Mouse (Mus musculus) cerebellum, adult 11 months (tissue): ENCODE data around the gene Olfr1466.

Source experiments
- DNase-seq: peaks from one replicate; pipeline ENCODE4 v3.0.0; 2022

The Olfr1466 gene

GRCm38 (mm10) chr19:13338562-13338961 lies at the start of gene Olfr1466:
Gene Olfr1466, plus strand, starts transcription at chr19:13338862.
- DNase-seq: no peak

GRCm38 (mm10) chr19:13315441-13315840 lies 23.2 kb upstream of the Olfr1466 start, which contains the start of gene Olfr1465:
Gene Olfr1465, minus strand, starts transcription at chr19:13315541.
- DNase-seq: no peak

- DNase-seq: no peak
Observed at GRCm38 (mm10) chr19:13361936-13362335, 23.3 kb downstream of the Olfr1466 start, which contains the start of gene Olfr1467. Gene Olfr1467, plus strand, starts transcription at chr19:13362236.
